Mouse (Mus musculus) left cerebral cortex, adult 2 months (tissue): ENCODE measurements around the gene Arhgef15. TPM values are rescaled to one million over a fixed set of nuclear protein-coding genes. Genes with fewer than 3 reads are reported as not detected.

ENCODE experiments used
- DNase-seq, 2 experiments: peaks; one replicate each; pipeline ENCODE4 v3.0.0; 2021 to 2022; ENCODE audit warnings: low spot score in 2 of 2, mixed read lengths in 1 of 2; ENCODE audit errors: extremely low spot score in 1 of 2
- H3K27ac ChIP-seq: fragments of 200-600 bp; 2 replicates; pipeline ENCODE4 v1.8.1; 2022
- H3K4me3 ChIP-seq: fragments of 200-600 bp; 2 replicates; pipeline ENCODE4 v1.8.1; 2022
- CTCF ChIP-seq: fragments of 200-600 bp; IDR thresholded peaks from 2 replicates; pipeline ENCODE4 v1.8.1; 2022; ENCODE audit warnings: antibody characterized with exemption, mild to moderate bottlenecking, moderate library complexity
- intact Hi-C: fragments of 180-260 bp; cut with DNase I; formaldehyde crosslinking; loops from one replicate; pipeline ENCODE4 v1.15.1; 2025
- total RNA-seq, 2 experiments: library from RNA; stranded (reverse); gene quantifications; 2 replicates each; pipeline ENCODE4 v1.2.3; 2021

Arhgef15 gene
- total RNA-seq, 2 experiments from 2014 or later: 22.4 to 22.6 TPM

DNA sequence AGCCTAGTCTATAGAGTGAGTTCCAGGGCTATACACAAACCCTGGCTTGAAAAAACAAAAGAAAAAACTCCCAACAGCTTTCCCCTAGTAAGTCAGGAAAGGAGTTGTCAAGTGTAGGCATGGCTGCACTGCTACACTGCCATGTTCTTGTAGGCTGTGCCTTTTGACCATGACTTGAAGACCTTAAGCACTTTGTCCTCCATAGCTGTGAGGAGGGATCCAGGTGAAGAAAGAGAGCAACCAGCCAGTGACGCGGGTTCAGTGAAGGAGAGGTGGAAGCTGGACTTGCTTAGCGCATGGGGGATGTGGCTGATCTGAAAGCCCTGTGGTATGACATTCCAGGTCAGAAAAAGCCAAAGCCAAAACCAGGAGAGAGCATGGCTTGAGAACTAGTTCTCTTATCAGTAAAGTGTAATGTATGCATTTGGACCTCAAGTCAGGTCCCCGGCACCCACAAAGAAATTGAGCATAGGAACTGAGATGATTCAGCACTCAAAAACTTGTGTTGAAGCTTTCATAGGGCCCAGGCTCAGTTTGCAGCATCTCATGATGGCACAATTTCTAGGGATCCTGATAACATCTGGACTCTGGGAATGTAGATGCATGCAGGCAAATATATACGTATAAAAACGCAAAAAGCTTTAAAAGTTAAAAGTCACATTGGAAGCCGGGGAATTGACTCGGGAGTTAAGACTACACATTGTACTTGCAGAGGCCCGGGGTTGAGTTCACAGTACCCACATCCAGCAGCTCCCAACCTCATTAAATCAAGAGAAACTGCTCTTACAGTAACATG is 51.4 kb downstream of the Arhgef15 start:
- DNase-seq: no peak
- H3K4me3 ChIP-seq: no peak overlapping the region
- TF ChIP-seq CTCF: no peak
- intact Hi-C loops: loop anchor here (2.0 kb wide), 2 partner anchors 33 to 131 kb away; no protein-coding TSS in a partner anchor
- no peak overlapping the region for H3K27ac ChIP-seq

DNA sequence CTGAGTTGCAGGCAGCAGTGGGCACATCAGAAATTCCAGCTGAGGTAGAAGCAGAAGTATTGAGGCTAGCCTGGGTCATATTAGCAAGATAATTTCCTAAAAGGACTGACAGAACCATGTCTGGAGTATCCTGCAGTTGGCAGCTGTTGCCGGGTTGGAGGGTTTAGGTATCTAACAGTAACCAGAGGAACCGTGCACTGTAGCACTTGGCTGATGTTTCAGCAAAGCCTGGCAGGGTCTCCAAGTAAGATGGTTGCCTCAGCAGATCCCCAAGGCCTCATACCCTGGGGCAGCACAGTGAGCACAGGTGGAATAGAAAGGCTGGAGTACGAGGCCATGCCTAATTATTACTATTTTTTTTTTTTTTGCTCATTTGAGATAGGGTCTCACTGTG is 52.1 kb downstream of the Arhgef15 start:
- intact Hi-C loops: loop anchor here (2.0 kb wide), 2 partner anchors 34 to 132 kb away; no protein-coding TSS in a partner anchor
- no peak overlapping the region for H3K4me3 ChIP-seq
- no peak for DNase-seq
- TF ChIP-seq CTCF: no peak
- no peak overlapping the region for H3K27ac ChIP-seq

DNA sequence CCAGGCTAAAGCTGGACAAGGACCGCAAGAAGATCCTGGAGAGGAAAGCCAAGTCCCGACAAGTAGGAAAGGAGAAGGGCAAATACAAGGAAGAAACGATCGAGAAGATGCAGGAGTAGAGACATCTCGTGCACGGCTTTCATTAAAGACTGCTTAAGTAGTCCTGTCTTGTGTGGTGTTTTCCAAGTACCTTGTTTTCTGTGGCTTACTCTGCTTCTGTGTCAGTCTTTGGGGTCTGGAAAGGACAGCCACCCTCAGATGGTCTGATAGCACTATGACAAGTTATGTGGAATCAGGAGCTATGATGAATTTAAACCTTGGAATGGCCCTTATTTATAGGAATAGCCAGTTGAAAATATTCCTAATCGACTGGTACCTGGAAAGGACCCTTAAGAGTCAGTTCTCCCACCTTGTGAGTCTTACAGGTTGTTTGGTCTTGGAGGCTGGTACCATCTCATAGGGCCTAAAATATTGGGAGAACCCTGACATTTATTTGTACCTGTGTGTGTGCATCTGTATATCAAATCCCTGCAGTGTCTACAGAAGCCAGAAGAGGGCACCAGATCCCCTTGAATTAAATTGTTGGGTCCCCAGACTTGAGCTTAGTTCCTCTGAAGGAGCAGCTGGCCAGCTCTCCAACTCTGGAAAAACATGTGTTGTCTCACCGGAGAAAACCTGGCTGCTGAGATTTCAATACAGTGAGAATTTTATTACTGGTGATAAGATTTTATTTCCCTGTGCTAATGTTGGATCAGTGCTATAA is 52.7 kb downstream of the Arhgef15 start:
- intact Hi-C loops: loop anchor here (1.0 to 5.0 kb wide), 4 partner anchors 34 to 132 kb away; partner anchors contain the start of gene Slc25a35
- TF ChIP-seq CTCF: peak; percentile 88
- DNase-seq: peak; percentile 71 to 75
- Histone ChIP-seq H3K4me3 (no peak overlapping the region), H3K27ac (no peak overlapping the region)

DNA sequence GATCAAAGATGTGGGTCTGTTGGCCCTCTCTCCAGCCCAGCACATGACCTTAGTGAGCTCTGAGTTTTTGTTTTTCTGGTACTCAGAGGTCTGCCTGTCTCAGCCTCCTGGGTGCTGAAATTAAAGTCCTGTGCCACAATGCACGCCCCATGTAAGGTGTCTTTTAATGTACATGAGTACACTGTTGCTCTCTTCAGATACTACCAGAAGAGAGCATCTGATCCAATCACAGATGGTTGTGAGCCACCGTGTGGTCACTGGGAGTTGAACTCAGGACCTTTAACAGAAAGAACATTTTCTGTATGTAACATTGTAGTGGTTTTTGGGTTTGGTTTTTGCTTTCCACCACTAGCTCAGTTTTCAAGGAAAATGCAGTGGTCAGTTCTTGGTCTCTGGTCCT is 53.5 kb downstream of the Arhgef15 start:
- DNase-seq: no peak
- TF ChIP-seq CTCF: no peak
- no peak overlapping the region for H3K27ac ChIP-seq
- H3K4me3 ChIP-seq: no peak overlapping the region
- intact Hi-C loops: loop anchor here (1.0 to 5.0 kb wide), 4 partner anchors 35 to 133 kb away; partner anchors contain the start of gene Slc25a35

DNA sequence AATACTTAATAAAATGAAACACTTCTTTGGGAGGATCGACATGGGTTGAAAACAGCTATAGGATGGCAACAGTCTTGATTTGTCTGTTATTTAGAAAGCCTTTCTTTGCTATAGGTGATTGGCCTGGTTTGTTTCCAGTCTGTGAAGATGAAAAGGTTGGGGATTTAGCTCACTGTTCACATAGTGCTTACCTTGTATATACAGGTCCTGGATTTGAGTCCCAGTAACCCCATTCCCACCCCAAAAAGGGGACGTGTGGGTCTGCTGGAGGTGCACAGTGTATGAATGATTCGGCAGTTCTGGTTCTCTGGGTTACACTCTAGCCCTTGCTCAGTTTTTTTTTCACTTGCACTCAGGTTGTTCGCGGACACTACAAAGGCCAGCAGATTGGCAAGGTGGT is 54.5 kb downstream of the Arhgef15 start:
- H3K27ac ChIP-seq: no peak overlapping the region
- intact Hi-C loops: loop anchor here (5.0 kb wide), 1 partner anchor 64 kb away; the partner anchor contains the start of gene Slc25a35

DNA sequence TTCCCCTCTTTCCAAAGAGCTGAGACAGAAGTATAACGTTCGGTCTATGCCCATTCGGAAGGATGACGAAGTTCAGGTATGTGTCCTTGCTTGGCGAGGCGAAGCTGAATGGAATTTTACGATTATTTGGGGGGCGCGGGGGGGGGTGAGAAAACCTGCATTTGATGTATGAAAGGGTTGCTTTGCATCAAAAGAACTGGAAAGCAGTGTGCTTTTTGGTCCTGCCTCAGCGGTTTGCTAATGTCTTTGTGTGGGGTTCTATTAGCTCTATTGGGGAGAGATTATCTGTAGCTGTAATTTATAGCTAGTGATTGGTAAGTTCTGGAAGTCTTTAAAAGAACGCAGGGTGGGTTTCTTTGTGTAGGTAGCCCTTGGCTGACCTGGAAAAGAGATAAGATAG is 54.9 kb downstream of the Arhgef15 start:
- no peak for TF ChIP-seq CTCF
- intact Hi-C loops: loop anchor here (5.0 kb wide), 1 partner anchor 65 kb away; the partner anchor contains the start of gene Slc25a35
- peak overlapping the region; percentile 80 for H3K4me3 ChIP-seq

More for the DNA sequence above, 54.5 kb downstream of the Arhgef15 start:
- H3K4me3 ChIP-seq: peak overlapping the region; percentile 80
- no peak for TF ChIP-seq CTCF
- no peak for DNase-seq

DNA sequence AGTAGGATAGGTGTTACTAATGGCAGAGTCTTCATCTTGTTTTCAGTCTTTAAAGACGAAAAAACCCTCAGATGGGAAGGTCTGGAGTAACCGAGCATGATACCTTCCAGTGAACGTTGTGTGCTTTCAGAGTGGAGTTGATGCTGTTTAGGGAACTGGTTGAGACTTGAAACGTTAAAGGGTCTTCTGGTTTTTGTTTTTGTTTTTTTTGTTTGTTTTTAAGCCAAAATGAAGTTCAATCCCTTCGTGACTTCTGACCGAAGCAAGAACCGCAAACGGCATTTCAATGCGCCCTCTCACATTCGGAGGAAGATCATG is 55.3 kb downstream of the Arhgef15 start:
- no peak for DNase-seq
- peak overlapping the region; percentile 89 for H3K27ac ChIP-seq
- peak overlapping the region; percentile 80 for H3K4me3 ChIP-seq
- intact Hi-C loops: loop anchor here (5.0 kb wide), 1 partner anchor 65 kb away; the partner anchor contains the start of gene Slc25a35
- TF ChIP-seq CTCF: no peak

More for the DNA sequence above, 54.9 kb downstream of the Arhgef15 start:
- no peak overlapping the region for H3K27ac ChIP-seq
- no peak for DNase-seq

DNA sequence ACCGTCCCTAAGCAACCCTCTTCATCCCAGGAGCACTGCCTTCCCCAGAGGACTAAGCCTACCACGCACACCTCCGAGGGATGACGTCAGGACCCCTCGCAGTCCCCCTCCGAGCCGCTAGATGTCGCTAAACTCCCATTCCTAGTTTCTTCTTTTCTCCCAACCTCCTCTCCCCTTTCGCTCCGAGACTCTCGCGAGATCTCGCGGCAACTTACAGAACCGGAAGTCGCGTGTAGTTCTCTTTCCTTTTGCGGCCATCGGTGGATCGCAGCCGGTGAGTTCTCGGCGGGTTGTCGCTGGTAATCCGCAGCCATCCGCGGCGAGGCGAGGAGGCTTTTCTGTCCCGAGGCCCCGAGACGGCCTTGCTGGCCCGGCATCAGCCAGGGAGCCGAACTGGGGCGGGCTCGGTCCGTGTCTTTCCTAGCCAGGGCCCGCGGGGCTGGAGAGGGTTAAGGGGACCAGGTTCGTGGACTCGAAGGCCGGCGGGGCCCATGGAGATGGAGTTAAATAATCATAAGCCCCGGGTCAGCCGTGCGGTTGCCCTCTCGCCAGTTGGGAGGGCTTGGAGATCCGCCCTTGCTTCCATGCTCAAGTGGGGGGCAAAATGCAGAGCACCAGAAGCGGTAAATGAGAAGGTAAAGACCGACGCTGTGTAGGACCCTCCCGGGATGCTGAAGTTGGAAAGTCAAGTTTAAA is 55.8 kb downstream of the Arhgef15 start, which contains the start of gene Rpl26:
TSS of gene Rpl26 (plus strand) at position 233 of the 696 bp plus-strand sequence.
- peak; percentile 98 to 99 for DNase-seq
- H3K4me3 ChIP-seq: peak within 1 kb of the TSS; percentile 80
- intact Hi-C loops: loop anchor here (5.0 kb wide), 1 partner anchor 66 kb away; the partner anchor contains the start of gene Slc25a35
- peak within 1 kb of the TSS; percentile 92 for H3K27ac ChIP-seq
- no peak; the same call in none of the 2 replicates for TF ChIP-seq CTCF

DNA sequence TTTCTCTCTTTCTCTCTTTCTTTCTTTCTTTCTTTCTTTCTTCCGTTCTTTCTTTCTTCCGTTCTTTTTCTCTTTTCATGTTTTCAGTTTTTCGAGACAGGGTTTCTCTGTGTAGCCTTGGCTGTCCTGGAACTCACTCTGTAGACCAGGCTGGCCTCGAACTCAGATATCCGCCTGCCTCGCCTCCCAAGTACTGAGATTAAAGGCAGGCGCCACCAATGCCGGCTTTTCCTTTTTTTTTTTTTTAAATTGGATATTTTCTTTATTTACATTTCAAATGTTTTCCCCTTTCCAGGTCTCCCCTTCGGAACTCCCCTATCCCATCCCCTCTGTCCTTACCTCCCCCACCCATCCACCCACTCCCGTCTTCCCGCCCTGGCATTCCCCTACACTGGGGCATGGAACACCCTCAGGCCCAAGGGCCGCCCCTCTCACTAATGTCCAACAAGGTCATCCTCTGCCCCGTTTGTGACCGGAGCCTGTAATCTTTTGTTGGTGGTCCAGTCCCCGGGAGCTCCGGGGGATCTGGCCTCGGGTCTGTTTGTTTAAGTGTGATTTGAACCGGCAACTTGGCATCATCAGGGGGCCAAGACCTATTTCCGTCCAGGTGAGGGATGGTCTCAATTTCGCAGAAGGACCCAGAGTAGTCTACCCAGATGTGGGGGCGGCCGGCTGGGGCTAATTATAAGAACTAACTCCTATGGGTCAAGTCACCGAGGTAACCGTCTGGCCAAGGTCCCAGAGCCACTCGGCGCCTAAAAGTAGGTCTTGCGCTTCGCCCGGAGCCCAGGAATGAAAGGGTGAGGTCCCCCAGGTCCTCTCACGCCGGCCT is 56.5 kb downstream of the Arhgef15 start:
- no peak for DNase-seq
- TF ChIP-seq CTCF: no peak
- H3K27ac ChIP-seq: peak overlapping the region; percentile 92
- peak overlapping the region; percentile 80 for H3K4me3 ChIP-seq
- intact Hi-C loops: loop anchor here (5.0 kb wide), 1 partner anchor 67 kb away; the partner anchor contains the start of gene Slc25a35

DNA sequence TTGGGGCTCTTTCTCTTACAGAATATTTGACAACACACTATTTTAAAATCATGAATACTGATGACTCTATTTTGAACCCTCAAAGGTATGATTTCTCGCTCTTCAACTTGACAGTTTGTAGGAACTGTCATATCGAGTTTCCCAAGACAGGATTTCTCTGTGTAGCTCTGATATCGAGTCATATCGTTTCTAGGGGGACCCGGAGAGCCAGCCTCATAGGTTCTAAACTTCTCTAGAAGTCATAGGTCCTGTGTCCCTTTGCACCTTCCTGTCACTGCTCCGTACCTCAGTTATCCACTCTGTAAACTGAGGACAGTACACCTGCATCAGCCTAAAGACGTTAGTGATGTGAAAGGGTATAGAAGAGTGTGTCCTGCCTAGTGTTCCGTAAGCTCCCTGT is 57.5 kb downstream of the Arhgef15 start:
- no peak for DNase-seq
- no peak for TF ChIP-seq CTCF
- H3K27ac ChIP-seq: no peak overlapping the region
- no peak overlapping the region for H3K4me3 ChIP-seq
- intact Hi-C loops: loop anchor here (5.0 kb wide), 1 partner anchor 67 kb away; the partner anchor contains the start of gene Slc25a35

DNA sequence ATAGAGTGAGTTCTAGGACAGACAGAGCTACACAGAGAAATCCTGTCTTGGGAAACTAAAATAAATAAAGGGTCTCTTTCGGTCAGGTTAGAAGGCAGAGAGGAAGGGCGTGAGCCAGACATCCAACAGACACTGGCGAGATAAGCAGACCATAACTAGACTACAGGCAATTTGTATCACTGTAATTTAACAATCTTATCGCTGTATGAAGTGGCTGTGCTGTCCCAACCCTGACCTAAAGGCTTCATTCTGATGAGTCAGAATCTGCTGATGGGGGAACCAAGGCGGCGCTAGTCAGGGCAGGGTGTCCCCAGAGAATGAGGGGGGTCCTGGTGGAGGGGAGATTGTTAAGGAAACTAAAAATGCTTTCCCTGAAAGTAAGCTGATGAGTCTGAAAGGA is 58.5 kb downstream of the Arhgef15 start:
- Histone ChIP-seq H3K27ac (no peak overlapping the region), H3K4me3 (no peak overlapping the region)
- no peak for DNase-seq
- no peak for TF ChIP-seq CTCF
- intact Hi-C loops: no loop called here
